Mouse (Mus musculus): ENCODE data around the gene Gramd1c. TPM values are rescaled to one million over a fixed set of nuclear protein-coding genes. Genes with fewer than 3 reads are reported as not detected.

The Gramd1c gene
- polyA plus RNA-seq, 1 experiment from 2014 or later, result 2.1 TPM

DNA sequence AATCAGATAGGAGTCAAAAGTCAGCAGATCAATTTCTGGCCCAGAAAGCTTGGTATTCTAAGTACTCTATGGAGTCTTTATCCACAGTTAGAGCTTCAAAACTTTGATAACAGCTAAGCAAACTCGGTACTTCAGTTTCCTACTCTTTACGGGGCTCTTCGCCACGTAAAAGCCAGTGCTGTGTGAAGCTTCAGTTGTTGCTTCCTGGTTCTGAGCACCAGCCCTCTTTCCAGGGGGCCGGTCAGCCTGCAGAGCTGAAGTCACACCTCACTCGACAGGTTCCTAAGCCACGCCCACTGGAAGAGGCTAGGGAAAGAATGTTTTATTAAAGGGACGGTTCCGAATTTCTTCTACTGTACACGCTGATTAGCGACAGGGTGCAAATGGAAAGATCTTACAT is 47.0 kb downstream of the Gramd1c start:
- Histone ChIP-seq H3K27me3 (no peaks in the 10 kb centered on the region), H3K27ac (no peak overlapping the region), H3K9me3 (replicated peaks) (no peaks in the 10 kb centered on the region), H3K4me1 (no peaks in the 10 kb centered on the region), H3K36me3 (ENCODE audit: poor library complexity, severe bottlenecking) (no peaks in the 10 kb centered on the region), H3K4me3 (no peak overlapping the region), H3K4me2 (0 out of 2 replicates have a peak overlapping the region, but pooled peaks have one; percentile 12), H3K9ac (no peak overlapping the region)
- WGBS, result 27% methylated on average over 11 of the region's 11 CpGs
- ATAC-seq, result no peak

- no peaks in the 10 kb centered on the region for H3K4me1 ChIP-seq
- H3K27me3 ChIP-seq, result no peaks in the 10 kb centered on the region
- H3K9me3 ChIP-seq (replicated peaks), result no peaks in the 10 kb centered on the region
- H3K9ac ChIP-seq, result no peak overlapping the region
- H3K36me3 ChIP-seq (ENCODE audit: poor library complexity, severe bottlenecking), result no peaks in the 10 kb centered on the region
- H3K4me2 ChIP-seq, result no peak overlapping the region
- no peak overlapping the region for H3K4me3 ChIP-seq
- 69% methylated on average over 16 of the region's 16 CpGs for WGBS
- H3K27ac ChIP-seq, result no peak overlapping the region
- no peak for ATAC-seq
Measured at GRCm38 (mm10) chr16:44015416-44016158, 47.6 kb downstream of the Gramd1c start.

GRCm38 (mm10) chr16:44011010-44011409 is 52.1 kb downstream of the Gramd1c start:
- Histone ChIP-seq H3K4me3 (no peak overlapping the region), H3K36me3 (ENCODE audit: poor library complexity, severe bottlenecking) (no peaks in the 10 kb centered on the region), H3K4me1 (no peaks in the 10 kb centered on the region), H3K27ac (no peak overlapping the region), H3K27me3 (no peaks in the 10 kb centered on the region), H3K9ac (no peak overlapping the region), H3K4me2 (no peak overlapping the region), H3K9me3 (replicated peaks) (no peaks in the 10 kb centered on the region)
- WGBS, result 63% methylated on average over 5 of the region's 5 CpGs
- ATAC-seq, result no peak

DNA sequence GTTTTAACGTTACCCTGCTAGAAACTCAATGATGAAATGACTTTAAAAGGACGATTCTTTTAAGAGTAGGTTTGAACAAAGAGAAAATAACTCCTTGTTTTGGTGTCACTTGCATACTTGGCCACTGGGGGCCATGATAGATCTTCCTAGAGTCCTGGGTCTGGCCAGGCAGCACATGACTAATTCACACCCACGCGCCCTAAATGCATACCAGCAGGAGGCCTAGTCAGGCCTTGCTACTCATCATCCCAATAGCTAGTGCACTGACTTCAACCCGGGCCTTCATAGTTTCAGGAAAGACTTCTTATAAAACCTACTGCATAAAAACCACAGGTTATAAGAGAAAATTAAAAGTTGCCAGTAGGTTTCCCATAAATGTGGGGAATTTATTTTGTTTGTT is 61.1 kb downstream of the Gramd1c start:
- H3K27me3 ChIP-seq, result no peaks in the 10 kb centered on the region
- H3K9ac ChIP-seq, result no peak overlapping the region
- no peak overlapping the region for H3K4me3 ChIP-seq
- H3K4me1 ChIP-seq, result no peaks in the 10 kb centered on the region
- WGBS, result 69% methylated on average over 5 of the region's 5 CpGs
- no peaks in the 10 kb centered on the region for H3K36me3 ChIP-seq (ENCODE audit: poor library complexity, severe bottlenecking)
- no peak for ATAC-seq
- no peaks in the 10 kb centered on the region for H3K9me3 ChIP-seq (replicated peaks)
- no peak overlapping the region for H3K4me2 ChIP-seq
- H3K27ac ChIP-seq, result no peak overlapping the region

DNA sequence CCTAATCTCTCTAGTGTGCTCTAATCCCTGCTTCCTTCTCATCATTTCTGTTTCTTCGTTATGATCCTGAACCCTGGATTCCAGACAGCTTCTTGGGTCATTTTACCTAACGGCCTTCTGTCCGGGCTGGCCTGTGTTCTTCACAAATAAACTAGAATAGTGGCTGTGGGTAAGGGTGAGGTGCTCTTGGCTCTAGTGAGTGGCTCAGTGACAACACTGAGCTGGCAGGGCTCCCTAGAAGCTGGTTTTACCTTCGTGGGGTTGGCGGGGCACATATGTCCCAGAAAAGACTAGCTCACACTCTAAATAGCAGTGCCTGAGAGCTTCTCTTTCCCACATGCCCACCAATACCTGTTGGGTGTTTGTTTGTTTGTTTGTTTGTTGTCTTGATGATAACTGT is 63.6 kb downstream of the Gramd1c start:
- H3K4me2 ChIP-seq, result no peak overlapping the region
- H3K9ac ChIP-seq, result no peak overlapping the region
- no peak overlapping the region for H3K4me3 ChIP-seq
- H3K27ac ChIP-seq, result no peak overlapping the region
- H3K36me3 ChIP-seq (ENCODE audit: poor library complexity, severe bottlenecking), result no peaks in the 10 kb centered on the region
- WGBS, result 81% methylated on average over 5 of the region's 5 CpGs
- H3K27me3 ChIP-seq, result no peaks in the 10 kb centered on the region
- no peak for ATAC-seq
- no peaks in the 10 kb centered on the region for H3K9me3 ChIP-seq (replicated peaks)
- no peaks in the 10 kb centered on the region for H3K4me1 ChIP-seq

GRCm38 (mm10) chr16:43999111-43999510 is 64.0 kb downstream of the Gramd1c start:
- 80% methylated on average over 8 of the region's 8 CpGs for WGBS
- Histone ChIP-seq H3K36me3 (ENCODE audit: poor library complexity, severe bottlenecking) (no peaks in the 10 kb centered on the region), H3K4me1 (no peaks in the 10 kb centered on the region), H3K27ac (no peak overlapping the region), H3K9ac (no peak overlapping the region), H3K4me2 (no peak overlapping the region), H3K27me3 (no peaks in the 10 kb centered on the region), H3K4me3 (no peak overlapping the region), H3K9me3 (replicated peaks) (no peaks in the 10 kb centered on the region)
- ATAC-seq, result no peak

- ATAC-seq, result no peak
- Histone ChIP-seq H3K27ac (no peak overlapping the region), H3K4me3 (no peak overlapping the region), H3K4me1 (no peaks in the 10 kb centered on the region), H3K9me3 (replicated peaks) (no peaks in the 10 kb centered on the region), H3K9ac (no peak overlapping the region), H3K36me3 (ENCODE audit: poor library complexity, severe bottlenecking) (no peaks in the 10 kb centered on the region), H3K27me3 (no peaks in the 10 kb centered on the region), H3K4me2 (no peak overlapping the region)
- WGBS, result 85% methylated on average over 3 of the region's 3 CpGs
Measured at GRCm38 (mm10) chr16:43994623-43995022, 68.5 kb downstream of the Gramd1c start.

DNA sequence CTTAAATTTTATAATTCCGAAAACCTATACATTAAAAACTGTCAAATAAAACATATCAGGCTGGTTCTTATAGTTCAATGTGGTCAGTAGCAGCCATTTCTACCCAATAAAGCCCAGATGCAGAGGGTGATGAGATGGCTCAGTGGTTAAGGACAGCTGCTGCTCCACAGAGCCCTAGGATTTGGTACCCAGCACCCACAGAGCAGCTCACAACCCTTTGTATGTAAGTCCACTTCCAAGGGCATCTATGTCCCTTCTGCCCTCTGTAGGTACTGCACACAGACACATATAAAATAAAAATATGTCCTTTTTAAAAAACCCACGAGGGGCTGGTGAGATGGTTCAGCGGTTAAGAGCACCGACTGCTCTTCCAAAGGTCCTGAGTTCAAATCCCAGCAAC is 76.8 kb downstream of the Gramd1c start:
- WGBS, result 95% methylated on average over 4 of the region's 4 CpGs
- Histone ChIP-seq H3K27ac (no peak overlapping the region), H3K9me3 (replicated peaks) (no peaks in the 10 kb centered on the region), H3K9ac (no peak overlapping the region), H3K4me1 (no peaks in the 10 kb centered on the region), H3K27me3 (no peaks in the 10 kb centered on the region), H3K4me3 (no peak overlapping the region), H3K36me3 (ENCODE audit: poor library complexity, severe bottlenecking) (no peaks in the 10 kb centered on the region), H3K4me2 (no peak overlapping the region)
- no peak for ATAC-seq

DNA sequence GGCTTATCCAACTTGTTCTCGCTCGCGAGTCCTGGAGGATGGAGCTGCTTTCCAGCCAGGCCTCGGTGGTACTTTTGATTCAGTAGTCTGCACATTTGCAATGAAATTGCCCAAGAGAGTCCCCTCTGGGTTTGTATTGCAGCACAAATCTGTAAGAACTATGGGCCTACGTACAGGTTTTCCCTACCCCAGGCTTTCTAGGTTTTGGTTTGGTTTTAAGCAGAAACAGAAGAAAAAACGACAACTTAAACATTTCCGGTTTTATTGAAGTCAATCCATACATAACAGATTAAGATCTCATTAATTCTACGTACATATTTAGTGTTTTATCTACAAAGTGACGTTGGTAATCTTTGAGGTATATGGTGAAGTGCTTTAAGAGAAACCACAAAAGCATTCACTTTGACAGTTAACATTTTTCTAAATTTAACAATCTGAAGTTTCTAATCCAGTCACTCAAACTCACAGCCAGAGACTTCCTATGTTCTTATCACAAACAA is 83.0 kb downstream of the Gramd1c start:
- no peak; the same call in 1 of the 2 replicates for ATAC-seq
- H3K36me3 ChIP-seq (ENCODE audit: poor library complexity, severe bottlenecking), result no peaks in the 10 kb centered on the region
- peak overlapping the region; percentile 71 for H3K4me3 ChIP-seq
- peaks cover 4% of the 10 kb centered on the region; the same call in 1 of the 2 replicates for H3K4me1 ChIP-seq
- H3K4me2 ChIP-seq, result peak overlapping the region; percentile 100
- WGBS, result 29% methylated on average over 9 of the region's 9 CpGs
- no peak overlapping the region for H3K27ac ChIP-seq
- no peaks in the 10 kb centered on the region for H3K9me3 ChIP-seq (replicated peaks)
- H3K27me3 ChIP-seq, result peaks cover 17% of the 10 kb centered on the region
- H3K9ac ChIP-seq, result peak overlapping the region; percentile 75

DNA sequence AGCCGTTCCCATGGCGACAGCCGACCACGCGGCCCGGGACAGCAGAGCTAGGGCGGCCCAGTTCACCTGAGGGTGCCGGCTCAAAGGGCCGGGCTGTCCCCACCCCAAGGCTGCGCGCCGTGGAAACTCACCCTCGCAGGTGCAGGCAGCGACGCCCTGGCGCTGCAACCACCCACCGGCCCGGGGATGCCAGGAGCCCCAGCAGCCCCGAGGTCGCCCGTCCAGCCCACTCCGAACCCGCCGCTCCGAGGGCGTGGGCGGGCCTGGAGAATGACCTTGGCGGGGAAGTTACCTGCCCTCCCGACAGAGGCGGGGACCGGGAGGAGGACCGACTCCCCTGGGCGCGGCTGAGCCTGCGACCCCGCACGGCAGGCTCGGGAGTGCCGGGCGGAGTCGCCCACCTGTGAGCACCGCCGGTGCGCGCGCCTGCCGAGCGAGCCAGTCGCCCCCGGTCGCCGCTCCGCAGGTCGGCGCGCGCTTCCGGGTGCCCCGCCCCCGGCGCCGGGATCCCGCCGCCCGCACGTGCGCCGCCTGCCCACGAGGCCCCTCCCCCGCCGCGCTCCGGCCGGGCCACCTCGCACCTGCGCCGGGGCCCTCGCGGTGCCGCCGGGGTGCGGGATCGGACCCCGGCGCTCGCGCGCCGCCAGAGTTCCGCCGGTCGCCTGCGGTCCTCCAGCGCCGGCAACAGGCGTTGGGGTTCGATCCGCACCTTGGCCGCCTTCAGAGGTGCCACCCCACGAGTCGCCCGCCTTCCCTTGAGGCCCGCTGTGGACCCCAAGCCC is 83.6 kb downstream of the Gramd1c start, which contains the start of gene Zdhhc23:
TSS of gene Zdhhc23 (minus strand) at position 464 of the 782 bp plus-strand sequence.
- H3K9me3 ChIP-seq (replicated peaks), result no peaks in the 10 kb centered on the region
- peak; percentile 78 for ATAC-seq
- H3K36me3 ChIP-seq (ENCODE audit: poor library complexity, severe bottlenecking), result no peaks in the 10 kb centered on the region
- under 1% methylated on average over 89 of the region's 103 CpGs for WGBS
- peak within 1 kb of the TSS; percentile 75 for H3K9ac ChIP-seq
- peak within 1 kb of the TSS; percentile 71 for H3K4me3 ChIP-seq
- H3K27me3 ChIP-seq, result peaks cover 17% of the 10 kb centered on the region
- H3K4me1 ChIP-seq, result peaks cover 4% of the 10 kb centered on the region; the same call in 1 of the 2 replicates
- H3K27ac ChIP-seq, result no peak within 1 kb of the TSS
- H3K4me2 ChIP-seq, result peak within 1 kb of the TSS; percentile 100

- Histone ChIP-seq H3K27me3 (peaks cover 17% of the 10 kb centered on the region), H3K9ac (peak overlapping the region; percentile 75), H3K36me3 (ENCODE audit: poor library complexity, severe bottlenecking) (no peaks in the 10 kb centered on the region), H3K4me2 (peak overlapping the region; percentile 100), H3K9me3 (replicated peaks) (no peaks in the 10 kb centered on the region), H3K27ac (no peak overlapping the region), H3K4me3 (peak overlapping the region; percentile 71), H3K4me1 (peaks cover 4% of the 10 kb centered on the region; the same call in 1 of the 2 replicates)
- 16% methylated on average over 7 of the region's 7 CpGs for WGBS
- ATAC-seq, result no peak
Measured at GRCm38 (mm10) chr16:43979010-43979327, 84.2 kb downstream of the Gramd1c start.

DNA sequence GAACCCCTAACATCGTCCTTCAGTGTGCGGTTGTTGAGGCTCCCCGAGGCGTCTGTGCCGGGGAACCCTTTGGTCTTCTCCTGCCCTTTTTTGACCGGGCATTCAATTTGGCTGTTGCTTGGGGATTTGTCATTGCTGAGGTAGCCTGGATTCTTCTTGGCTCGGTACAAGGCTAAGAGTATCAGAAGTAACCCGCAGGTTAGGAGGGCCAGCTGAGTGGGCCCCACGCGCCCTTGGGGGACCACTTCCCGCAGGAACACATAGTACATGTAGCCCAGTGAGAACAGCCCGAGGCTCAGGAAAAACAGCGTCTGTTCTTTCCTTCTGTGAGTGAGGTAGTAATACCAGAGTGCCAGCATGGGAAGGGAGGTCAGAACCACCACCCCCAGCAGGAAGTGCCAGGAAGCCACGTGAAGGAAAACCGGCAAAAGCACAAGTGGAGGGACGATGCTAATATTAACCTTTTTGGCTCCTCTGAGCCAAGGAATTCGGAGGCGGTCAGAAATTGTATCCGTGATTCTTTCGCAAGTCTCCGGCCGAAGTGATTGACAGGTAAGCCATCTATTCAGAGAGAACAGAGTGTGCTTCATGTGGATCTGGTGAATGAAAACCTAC is 89.4 kb downstream of the Gramd1c start:
- Histone ChIP-seq H3K9ac (no peak overlapping the region), H3K27ac (no peak overlapping the region), H3K36me3 (ENCODE audit: poor library complexity, severe bottlenecking) (no peaks in the 10 kb centered on the region; the same call in 1 of the 2 replicates), H3K4me1 (no peaks in the 10 kb centered on the region), H3K4me2 (no peak overlapping the region), H3K27me3 (peaks cover 4% of the 10 kb centered on the region; the same call in 1 of the 2 replicates), H3K9me3 (replicated peaks) (no peaks in the 10 kb centered on the region), H3K4me3 (no peak overlapping the region)
- ATAC-seq, result no peak
- WGBS, result 77% methylated on average over 22 of the region's 22 CpGs

All from forebrain, embryonic 13.5 days (tissue).